Mouse (Mus musculus): ENCODE results near the gene Synj2. TPM values are rescaled to one million over a fixed set of nuclear protein-coding genes. Genes with fewer than 3 reads are reported as not detected.

Synj2 gene
- polyA plus RNA-seq (2015; fragmentation: Nextera tagmentation; extraction: Ambion mirVana): 0.81 and 1.4 TPM in 2 replicates

GRCm38 (mm10) chr17:5941230-5942043 is at the start of gene Synj2:
Gene Synj2 (plus strand): TSS chr17:5941280.
- Histone ChIP-seq H3K36me3 (no peaks in the 10 kb centered on the region), H3K4me2 (replicated peaks) (peak within 1 kb of the TSS; percentile 79), H3K9me3 (no peaks in the 10 kb centered on the region), H3K9ac (replicated peaks) (peak within 1 kb of the TSS; percentile 36), H3K4me1 (peaks cover 11% of the 10 kb centered on the region), H3K27me3 (peaks cover 23% of the 10 kb centered on the region), H3K4me3 (peak within 1 kb of the TSS; percentile 47), H3K27ac (replicated peaks) (no peak within 1 kb of the TSS)
- ATAC-seq (replicated peaks): peak; percentile 70
- WGBS: 2% methylated on average over 29 of the region's 52 CpGs

GRCm38 (mm10) chr17:5891933-5892683 is 49.0 kb upstream of the Synj2 start:
- no peaks in the 10 kb centered on the region for H3K36me3 ChIP-seq
- H3K4me1 ChIP-seq: no peaks in the 10 kb centered on the region
- no peak overlapping the region for H3K27ac ChIP-seq (replicated peaks)
- WGBS: 91% methylated on average over 9 of the region's 9 CpGs
- no peak for ATAC-seq (replicated peaks)
- H3K27me3 ChIP-seq: no peaks in the 10 kb centered on the region
- H3K9me3 ChIP-seq: no peaks in the 10 kb centered on the region
- no peak overlapping the region for H3K4me3 ChIP-seq
- H3K9ac ChIP-seq (replicated peaks): no peak overlapping the region
- no peak overlapping the region for H3K4me2 ChIP-seq (replicated peaks)

GRCm38 (mm10) chr17:5893092-5893491 is 48.0 kb upstream of the Synj2 start:
- H3K27me3 ChIP-seq: no peaks in the 10 kb centered on the region
- H3K36me3 ChIP-seq: no peaks in the 10 kb centered on the region
- 36% methylated on average over 7 of the region's 7 CpGs for WGBS
- H3K9ac ChIP-seq (replicated peaks): no peak overlapping the region
- H3K27ac ChIP-seq (replicated peaks): no peak overlapping the region
- ATAC-seq (replicated peaks): no peak
- no peaks in the 10 kb centered on the region for H3K4me1 ChIP-seq
- H3K4me3 ChIP-seq: no peak overlapping the region
- no peak overlapping the region for H3K4me2 ChIP-seq (replicated peaks)
- no peaks in the 10 kb centered on the region for H3K9me3 ChIP-seq

GRCm38 (mm10) chr17:5893574-5894148 is 47.4 kb upstream of the Synj2 start:
- ATAC-seq (replicated peaks): no peak
- H3K9ac ChIP-seq (replicated peaks): no peak overlapping the region
- H3K27ac ChIP-seq (replicated peaks): no peak overlapping the region
- H3K4me1 ChIP-seq: no peaks in the 10 kb centered on the region
- no peaks in the 10 kb centered on the region for H3K9me3 ChIP-seq
- no peak overlapping the region for H3K4me3 ChIP-seq
- no peaks in the 10 kb centered on the region for H3K36me3 ChIP-seq
- H3K27me3 ChIP-seq: no peaks in the 10 kb centered on the region
- H3K4me2 ChIP-seq (replicated peaks): no peak overlapping the region
- 78% methylated on average over 7 of the region's 7 CpGs for WGBS

GRCm38 (mm10) chr17:5896066-5896465 is 45.0 kb upstream of the Synj2 start:
- 72% methylated on average over 4 of the region's 4 CpGs for WGBS
- Histone ChIP-seq H3K4me3 (no peak overlapping the region), H3K27ac (replicated peaks) (no peak overlapping the region), H3K4me1 (no peaks in the 10 kb centered on the region), H3K36me3 (no peaks in the 10 kb centered on the region), H3K4me2 (replicated peaks) (no peak overlapping the region), H3K9me3 (no peaks in the 10 kb centered on the region), H3K27me3 (no peaks in the 10 kb centered on the region), H3K9ac (replicated peaks) (no peak overlapping the region)
- no peak for ATAC-seq (replicated peaks)

- Histone ChIP-seq H3K27me3 (no peaks in the 10 kb centered on the region), H3K4me1 (no peaks in the 10 kb centered on the region), H3K36me3 (no peaks in the 10 kb centered on the region), H3K4me2 (replicated peaks) (no peak overlapping the region), H3K27ac (replicated peaks) (no peak overlapping the region), H3K9me3 (no peaks in the 10 kb centered on the region), H3K9ac (replicated peaks) (no peak overlapping the region), H3K4me3 (no peak overlapping the region)
- WGBS: 83% methylated on average over 7 of the region's 7 CpGs
- no peak for ATAC-seq (replicated peaks)
Observed at GRCm38 (mm10) chr17:5896607-5897006, 44.5 kb upstream of the Synj2 start.

GRCm38 (mm10) chr17:5897326-5898200 is 43.5 kb upstream of the Synj2 start:
- no peaks in the 10 kb centered on the region for H3K27me3 ChIP-seq
- H3K36me3 ChIP-seq: no peaks in the 10 kb centered on the region
- WGBS: 92% methylated on average over 17 of the region's 17 CpGs
- ATAC-seq (replicated peaks): no peak
- H3K27ac ChIP-seq (replicated peaks): no peak overlapping the region
- H3K4me1 ChIP-seq: no peaks in the 10 kb centered on the region
- H3K9me3 ChIP-seq: no peaks in the 10 kb centered on the region
- H3K4me2 ChIP-seq (replicated peaks): no peak overlapping the region
- H3K4me3 ChIP-seq: no peak overlapping the region
- no peak overlapping the region for H3K9ac ChIP-seq (replicated peaks)

- no peak for ATAC-seq (replicated peaks)
- Histone ChIP-seq H3K27ac (replicated peaks) (no peak overlapping the region), H3K4me1 (no peaks in the 10 kb centered on the region), H3K4me3 (no peak overlapping the region), H3K27me3 (no peaks in the 10 kb centered on the region), H3K4me2 (replicated peaks) (no peak overlapping the region), H3K9me3 (no peaks in the 10 kb centered on the region), H3K9ac (replicated peaks) (no peak overlapping the region), H3K36me3 (no peaks in the 10 kb centered on the region)
- WGBS: 92% methylated on average over 6 of the region's 6 CpGs
Observed at GRCm38 (mm10) chr17:5899251-5899650, 41.8 kb upstream of the Synj2 start.

GRCm38 (mm10) chr17:5901381-5901780 is 39.7 kb upstream of the Synj2 start:
- no peak overlapping the region for H3K4me2 ChIP-seq (replicated peaks)
- no peak overlapping the region for H3K4me3 ChIP-seq
- no peaks in the 10 kb centered on the region for H3K9me3 ChIP-seq
- no peaks in the 10 kb centered on the region for H3K36me3 ChIP-seq
- H3K27me3 ChIP-seq: no peaks in the 10 kb centered on the region
- no peak overlapping the region for H3K27ac ChIP-seq (replicated peaks)
- ATAC-seq (replicated peaks): no peak
- H3K4me1 ChIP-seq: no peaks in the 10 kb centered on the region
- WGBS: 70% methylated on average over 5 of the region's 5 CpGs
- no peak overlapping the region for H3K9ac ChIP-seq (replicated peaks)

GRCm38 (mm10) chr17:5903630-5904301 is 37.3 kb upstream of the Synj2 start:
- no peaks in the 10 kb centered on the region for H3K4me1 ChIP-seq

GRCm38 (mm10) chr17:5909681-5910080 is 31.4 kb upstream of the Synj2 start:
- Histone ChIP-seq H3K4me3 (no peak overlapping the region), H3K4me2 (replicated peaks) (no peak overlapping the region), H3K9me3 (no peaks in the 10 kb centered on the region), H3K27me3 (no peaks in the 10 kb centered on the region), H3K27ac (replicated peaks) (no peak overlapping the region), H3K9ac (replicated peaks) (no peak overlapping the region), H3K4me1 (no peaks in the 10 kb centered on the region), H3K36me3 (no peaks in the 10 kb centered on the region)
- no peak for ATAC-seq (replicated peaks)
- WGBS: 96% methylated on average over 4 of the region's 4 CpGs

More at GRCm38 (mm10) chr17:5903630-5904301, 37.3 kb upstream of the Synj2 start:
- Histone ChIP-seq H3K36me3 (no peaks in the 10 kb centered on the region), H3K4me3 (no peak overlapping the region), H3K9ac (replicated peaks) (no peak overlapping the region), H3K4me2 (replicated peaks) (no peak overlapping the region), H3K9me3 (no peaks in the 10 kb centered on the region), H3K27ac (replicated peaks) (no peak overlapping the region), H3K27me3 (no peaks in the 10 kb centered on the region)
- ATAC-seq (replicated peaks): no peak
- 83% methylated on average over 6 of the region's 6 CpGs for WGBS

All from forebrain, embryonic 15.5 days (tissue).